Mouse (Mus musculus): ENCODE results near the gene Gm36864.
A peak's percentile ranks its signal among the peaks of the same experiment; 100 is the strongest.

Gene Gm36864

DNA sequence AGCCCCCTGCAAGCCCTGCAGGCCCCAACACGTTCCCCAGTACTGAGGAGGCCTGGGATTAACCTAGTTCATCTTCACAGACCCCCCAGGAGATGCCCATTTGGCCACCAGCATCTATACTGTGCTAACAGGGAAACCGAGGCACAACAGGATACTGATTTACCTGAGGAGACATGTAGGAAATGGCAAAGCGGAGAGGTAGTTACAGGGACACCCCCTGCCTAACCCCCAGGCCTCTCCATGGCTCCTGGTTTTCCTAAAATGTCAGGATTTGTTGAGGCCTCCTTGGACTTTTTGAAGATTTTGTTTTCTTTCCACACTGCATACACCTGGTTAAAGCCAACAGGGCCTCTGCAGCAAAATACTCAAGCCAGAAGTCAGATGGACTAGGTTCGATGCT is 21.3 kb downstream of the Gm36864 start, which contains the start of gene Acp4:
Gene Acp4 (minus strand): TSS at position 101 of the 400 bp plus-strand sequence.
- no peak for DNase-seq (ENCODE audit: low read depth, low spot score)

DNA sequence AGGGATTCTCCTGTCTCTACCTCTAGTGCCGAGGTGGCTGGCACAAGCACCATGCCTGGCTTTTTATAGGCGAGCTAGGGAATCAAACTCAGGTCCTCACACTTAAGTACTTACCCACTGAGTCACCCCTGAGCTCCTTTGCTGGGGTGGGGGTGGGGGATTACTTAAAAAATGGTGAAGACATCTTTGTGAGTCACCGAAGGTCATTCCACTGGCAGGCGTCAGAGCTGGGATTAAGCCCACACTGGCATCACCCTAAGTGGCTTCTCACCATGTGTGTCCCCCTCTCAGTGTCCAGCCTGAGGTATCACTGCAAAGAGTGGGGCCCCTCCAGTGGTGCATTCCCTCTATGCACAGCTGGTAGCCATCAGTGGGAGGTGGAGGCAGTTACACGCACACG is 24.4 kb downstream of the Gm36864 start:
- DNase-seq (ENCODE audit: low read depth, low spot score): no peak

DNA sequence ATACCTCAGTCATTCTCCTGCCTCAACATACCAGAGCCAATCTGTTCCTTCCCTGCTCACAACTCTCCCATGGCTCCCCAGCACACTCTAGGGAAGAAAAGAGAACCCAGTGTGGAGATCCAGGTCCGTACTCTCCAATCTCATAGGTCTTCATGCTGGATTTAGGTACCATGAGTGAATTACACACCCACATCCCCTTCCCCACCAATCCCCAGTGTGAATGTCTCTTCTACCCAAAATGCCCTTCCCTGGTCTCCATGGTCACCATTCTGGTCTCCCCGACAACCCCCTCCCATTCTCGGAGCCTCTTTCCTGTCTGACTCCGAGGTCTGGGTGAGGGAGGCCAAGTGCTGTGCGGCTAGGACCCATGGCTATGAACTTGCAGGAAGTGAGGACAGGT is 25.2 kb downstream of the Gm36864 start, which contains the start of gene Gm15517:
Gene Gm15517 (plus strand): TSS at position 301 of the 400 bp plus-strand sequence.
- no peak for DNase-seq (ENCODE audit: low read depth, low spot score)

DNA sequence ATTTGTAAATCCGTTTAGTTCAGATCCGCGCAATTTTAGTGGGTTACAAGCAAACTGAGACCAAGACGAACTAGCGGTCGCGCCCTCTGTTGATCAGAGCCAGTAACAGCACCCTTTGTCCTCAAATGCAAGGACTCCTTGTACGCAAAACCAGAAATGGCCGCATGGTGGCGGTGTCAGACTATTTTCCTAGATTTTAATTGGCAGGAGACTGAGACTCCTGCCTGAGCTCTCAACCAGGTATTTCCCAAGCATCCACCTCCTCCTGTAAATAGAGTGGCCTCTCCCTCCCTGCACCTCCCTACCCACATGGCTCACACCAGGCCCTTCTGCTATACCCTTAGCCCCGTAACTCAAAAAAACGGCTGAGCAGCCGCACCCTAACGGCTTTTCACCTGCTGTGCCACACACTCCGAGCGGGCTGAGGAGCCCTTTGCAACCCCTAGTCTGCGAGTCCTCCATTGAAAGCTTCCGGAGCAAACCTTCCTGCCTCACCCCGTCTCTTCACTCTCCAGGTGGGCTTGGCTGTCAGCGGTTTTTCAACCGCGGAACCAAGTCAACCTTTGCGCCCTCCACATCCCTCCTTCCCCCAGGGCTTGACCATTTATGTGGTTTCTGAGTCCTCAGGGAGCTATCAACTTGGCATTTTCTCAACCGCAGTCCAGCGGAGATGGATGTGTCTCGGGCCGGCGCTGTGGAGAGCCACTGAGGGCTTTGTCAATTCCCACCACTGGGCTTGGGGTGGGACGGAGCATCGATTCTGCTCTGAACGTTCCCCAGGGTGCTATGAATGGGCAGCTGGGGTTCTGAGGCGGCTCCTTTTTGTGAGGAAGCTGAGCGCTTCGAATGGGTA is 27.0 kb downstream of the Gm36864 start:
- DNase-seq (ENCODE audit: low read depth, low spot score): peak; percentile 83

DNA sequence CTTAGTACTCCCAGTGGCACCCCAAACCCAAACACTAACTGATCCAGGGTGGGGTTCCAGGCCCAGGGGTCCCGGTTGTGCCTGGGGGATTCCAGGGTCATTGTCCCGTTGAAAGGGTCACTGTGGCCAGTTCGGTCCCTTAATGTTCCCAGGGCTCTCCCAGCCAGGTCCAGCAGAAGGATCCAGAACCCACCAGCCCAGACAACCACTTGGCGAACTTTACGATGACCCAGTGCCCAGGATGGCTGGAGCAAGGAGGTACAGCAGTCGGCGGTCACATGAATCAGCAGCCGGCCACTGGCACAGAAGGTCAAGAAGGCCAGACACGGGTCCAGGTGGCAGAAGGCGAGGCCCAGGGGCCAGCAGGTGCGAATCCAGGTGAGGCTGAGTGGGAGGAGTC is 32.1 kb downstream of the Gm36864 start:
- DNase-seq (ENCODE audit: low read depth, low spot score): no peak

DNA sequence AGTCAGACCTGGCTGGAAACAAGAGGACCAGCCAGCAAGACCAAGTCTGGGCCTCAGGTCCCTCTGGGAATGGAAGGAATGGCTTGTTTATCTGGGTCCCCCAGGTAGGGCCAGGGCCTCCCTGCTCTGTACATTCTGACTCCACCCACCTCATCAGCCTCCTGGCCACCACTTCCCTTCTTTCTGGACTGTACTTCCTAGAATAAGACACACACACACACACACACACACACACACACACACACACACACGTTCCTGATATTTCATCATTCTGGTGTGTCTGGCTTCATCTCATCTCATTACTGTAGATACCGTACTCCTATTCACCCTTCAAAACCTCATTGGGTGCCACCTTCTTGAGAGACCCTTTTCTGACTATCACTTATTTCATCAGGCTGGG is 33.4 kb downstream of the Gm36864 start:
- DNase-seq (ENCODE audit: low read depth, low spot score): no peak

DNA sequence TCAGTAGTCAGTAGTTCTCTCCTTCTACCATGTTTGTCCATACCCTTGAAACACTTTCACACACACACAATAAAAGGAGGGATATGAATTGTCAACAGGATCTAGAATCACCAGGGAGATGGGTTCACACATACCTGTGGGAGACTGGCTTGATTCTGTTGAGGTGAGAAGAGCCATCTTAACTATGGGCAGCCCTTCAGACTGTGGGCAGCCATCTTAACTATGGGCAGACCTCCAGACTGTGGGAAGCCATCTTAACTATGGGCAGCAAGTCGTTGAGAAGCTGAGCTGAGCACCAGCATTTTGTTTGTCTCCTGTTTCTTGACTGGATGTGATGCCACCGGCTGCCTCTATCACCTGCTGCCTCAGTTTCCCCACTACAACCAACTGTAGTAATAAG is 35.3 kb downstream of the Gm36864 start:
- DNase-seq (ENCODE audit: low read depth, low spot score): no peak

DNA sequence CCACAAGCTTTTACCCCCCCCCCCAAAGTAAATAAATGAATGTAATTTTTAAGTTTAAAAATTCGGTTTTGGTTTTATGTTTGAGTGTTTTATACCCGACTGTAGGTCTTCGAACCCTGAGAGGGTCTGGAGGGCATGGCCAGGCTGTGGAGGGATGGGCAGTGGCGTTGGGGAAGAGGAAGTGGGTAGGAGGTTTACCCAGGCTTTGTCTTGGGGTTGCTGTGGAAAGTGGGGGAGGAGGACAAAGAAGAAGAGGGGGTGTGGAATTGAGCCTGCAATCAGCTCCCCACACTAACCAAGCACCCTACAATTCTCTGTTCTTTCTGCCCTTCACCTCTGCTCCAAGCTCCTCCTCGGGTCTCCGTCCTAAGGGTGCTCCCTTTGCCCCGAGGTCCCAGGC is 36.6 kb downstream of the Gm36864 start:
- no peak for DNase-seq (ENCODE audit: low read depth, low spot score)

DNA sequence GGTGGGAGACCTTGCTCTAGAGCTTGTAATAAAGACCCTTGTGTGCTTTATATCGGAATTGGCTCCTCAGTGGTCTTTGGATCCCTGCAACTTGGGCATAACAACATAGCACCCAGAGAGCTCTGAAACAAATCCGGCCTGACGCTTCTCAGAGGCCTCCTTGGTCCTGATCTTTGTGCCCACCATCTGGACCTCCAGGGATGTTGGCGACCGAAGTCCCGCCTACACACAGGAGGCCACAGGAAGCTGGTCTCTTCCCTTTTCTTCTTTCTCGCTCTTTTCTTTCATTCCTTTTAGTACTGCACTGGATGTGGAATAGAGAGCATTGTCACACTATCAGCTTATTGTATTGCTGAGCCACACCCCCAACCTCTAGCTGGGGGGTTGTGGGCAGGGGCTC is 37.5 kb downstream of the Gm36864 start:
- no peak for DNase-seq (ENCODE audit: low read depth, low spot score)

DNA sequence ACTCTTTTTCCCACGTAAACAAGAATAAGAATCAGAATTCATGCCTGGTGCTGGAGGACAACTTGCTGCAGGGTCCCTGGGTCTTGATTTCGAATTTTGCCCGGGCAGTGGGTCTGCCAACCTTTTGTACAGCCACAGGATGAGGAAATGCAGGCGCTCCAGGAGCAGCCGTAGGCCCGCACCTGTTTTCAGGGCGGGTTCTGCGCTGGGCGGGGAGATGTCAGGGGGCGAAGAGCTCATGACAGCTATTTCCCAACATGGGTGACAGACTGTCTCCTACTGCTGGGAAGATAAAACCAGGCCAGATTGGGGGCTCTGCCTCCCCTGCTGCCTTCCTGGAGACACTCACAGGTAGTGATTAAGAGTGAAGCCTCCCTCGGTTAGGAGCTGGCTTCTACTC is 38.1 kb downstream of the Gm36864 start:
- no peak for DNase-seq (ENCODE audit: low read depth, low spot score)

DNA sequence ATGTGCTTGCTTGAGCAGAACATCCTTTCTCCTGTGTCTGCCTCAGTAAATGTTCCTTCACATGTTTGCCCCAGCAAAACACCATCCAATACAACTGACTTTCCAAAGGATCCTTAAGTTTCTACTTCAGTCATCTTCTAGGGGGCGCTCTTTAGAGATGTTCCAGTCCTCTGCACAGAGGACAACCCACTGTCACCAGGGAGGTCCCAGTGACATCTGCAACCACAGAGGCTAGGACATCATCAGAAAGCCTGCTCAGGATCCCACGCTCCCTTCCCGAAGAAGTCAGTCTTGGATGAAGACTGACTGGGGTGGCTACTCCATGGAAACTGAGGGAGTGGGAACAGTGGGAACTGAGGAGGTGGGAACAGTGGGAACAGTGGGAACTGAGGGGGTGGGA is 39.6 kb downstream of the Gm36864 start:
- DNase-seq (ENCODE audit: low read depth, low spot score): no peak

DNA sequence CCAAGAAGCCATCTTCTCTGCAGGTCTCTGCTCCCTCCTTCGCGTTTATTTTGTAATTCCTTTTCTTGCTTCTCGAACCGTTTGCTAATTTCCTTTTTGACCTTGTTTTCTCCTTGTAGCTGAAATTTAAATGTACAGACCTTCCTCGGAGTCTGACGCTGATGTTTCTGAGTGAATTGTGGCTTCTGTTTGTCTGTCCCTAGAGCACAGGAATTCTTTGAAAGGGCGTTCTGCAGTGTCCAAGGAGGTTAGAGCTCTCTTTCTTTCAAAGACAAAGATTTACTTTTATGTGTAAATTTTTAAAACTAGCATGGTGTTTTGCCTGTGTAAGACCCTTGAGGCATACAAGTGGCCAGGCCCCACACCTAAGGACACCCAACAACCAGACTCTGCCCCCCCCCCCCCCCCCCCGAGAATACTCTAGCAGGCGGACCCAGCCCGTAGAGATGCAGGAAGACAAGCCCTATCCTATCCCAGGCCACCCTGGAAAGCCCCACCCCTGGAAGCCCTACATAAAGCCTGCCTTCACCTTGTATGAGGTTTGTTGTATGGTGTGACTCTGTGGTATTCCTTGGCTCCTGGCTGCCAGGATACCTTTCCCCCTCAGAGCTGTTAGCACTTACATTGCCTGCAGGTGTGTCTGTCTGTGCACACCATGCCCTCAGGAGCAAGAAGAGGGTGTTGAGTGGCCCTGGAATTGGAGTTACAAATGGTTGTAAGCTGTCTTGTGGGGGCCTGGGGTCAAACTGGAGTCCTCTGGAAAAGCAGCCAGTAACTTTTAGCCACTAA is 40.7 kb downstream of the Gm36864 start:
- no peak for DNase-seq (ENCODE audit: low read depth, low spot score)

DNA sequence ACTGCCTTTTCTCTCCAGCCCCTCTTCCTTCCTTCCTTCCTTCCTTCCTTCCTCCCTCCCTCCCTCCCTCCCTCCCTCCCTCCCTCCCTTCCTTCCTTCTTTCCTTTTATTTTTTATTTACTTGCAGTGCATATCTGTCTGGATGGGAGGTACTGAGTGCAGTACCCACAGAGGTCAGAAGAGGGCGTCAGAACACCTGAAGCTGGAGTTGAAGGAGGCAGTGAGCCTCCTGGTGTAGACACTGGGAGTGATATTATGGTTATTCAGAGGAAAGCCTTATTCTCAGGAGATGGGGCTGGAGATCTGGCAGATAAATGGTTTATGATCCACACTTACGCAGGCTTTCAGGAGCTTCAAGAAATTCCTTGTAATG is 41.3 kb downstream of the Gm36864 start:
- no peak for DNase-seq (ENCODE audit: low read depth, low spot score)

DNA sequence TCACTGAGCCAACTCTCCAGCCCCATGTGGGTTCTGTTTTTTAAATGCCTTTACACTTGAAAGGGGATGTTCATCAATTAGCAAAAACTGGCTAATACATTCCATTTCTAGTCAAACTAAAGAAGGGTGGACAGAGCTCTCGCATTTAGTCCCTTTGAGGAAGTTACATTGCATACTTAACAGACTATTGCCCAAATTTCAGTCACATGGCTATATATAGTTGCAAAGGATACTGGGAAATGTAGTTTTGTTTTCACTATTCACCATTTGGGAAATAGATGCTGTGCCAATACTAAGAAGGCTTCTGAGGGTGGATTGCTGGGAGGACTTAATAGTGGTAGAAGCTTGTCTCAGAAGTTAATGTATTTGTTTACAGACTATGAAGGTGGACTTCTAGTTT is 45.0 kb downstream of the Gm36864 start:
- DNase-seq (ENCODE audit: low read depth, low spot score): no peak

DNA sequence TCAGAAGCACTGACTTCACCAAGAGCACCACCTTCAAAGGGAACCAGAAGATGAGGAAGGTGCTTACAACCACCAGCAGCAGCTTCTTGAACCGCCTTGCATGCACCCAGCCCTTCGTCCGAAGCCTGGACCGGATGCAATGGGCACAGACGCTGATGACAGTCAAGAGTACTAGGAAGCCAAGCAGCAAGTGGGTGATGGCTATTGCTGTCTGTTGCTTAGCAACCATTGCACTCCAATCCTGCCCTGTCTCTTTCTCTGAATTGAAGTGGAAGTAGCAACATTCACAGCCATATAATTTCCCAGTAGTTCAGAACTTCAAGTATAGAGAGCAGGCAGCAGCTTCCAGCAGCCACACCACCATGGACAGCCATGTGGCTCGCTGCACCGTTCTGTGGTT is 45.6 kb downstream of the Gm36864 start:
- no peak for DNase-seq (ENCODE audit: low read depth, low spot score)

DNA sequence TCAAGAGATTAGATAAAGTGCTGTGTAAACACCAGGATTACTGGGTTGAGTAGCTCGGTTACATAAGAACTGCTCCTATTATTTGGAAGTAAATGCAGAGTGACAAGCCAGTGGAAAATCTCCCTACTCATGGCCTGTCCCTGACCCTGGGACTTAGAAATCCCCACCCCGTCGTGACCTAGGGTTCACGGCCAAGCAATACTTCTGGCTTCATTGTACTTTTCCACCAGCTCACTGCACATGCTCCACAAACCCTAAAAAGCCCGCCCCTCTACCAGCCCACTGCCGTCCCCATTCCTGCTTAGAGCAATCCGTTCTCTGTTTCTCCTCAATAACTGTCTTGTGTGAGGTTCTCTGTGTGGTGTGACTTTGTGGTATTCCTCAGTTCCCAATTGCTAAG is 51.8 kb downstream of the Gm36864 start:
- DNase-seq (ENCODE audit: low read depth, low spot score): no peak

DNA sequence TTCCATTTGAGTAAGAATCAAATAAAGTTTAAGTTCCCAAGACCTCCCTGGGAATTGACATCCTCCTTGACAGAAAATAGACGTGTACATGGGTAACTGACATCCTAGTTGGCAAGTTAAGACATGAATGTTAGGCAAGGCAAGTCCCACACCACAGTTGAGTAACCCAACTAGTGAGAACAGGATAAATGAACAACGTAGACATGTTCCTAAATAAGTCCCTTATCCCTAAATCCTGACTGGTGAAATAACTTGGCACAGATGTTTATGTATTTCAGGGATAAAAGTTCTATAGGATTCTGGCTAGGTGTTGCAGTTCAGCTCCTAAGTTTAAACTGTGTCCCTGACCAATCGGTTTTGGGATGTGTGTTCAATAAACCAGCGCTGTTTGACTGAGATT is 55.0 kb downstream of the Gm36864 start:
- DNase-seq (ENCODE audit: low read depth, low spot score): no peak

DNA sequence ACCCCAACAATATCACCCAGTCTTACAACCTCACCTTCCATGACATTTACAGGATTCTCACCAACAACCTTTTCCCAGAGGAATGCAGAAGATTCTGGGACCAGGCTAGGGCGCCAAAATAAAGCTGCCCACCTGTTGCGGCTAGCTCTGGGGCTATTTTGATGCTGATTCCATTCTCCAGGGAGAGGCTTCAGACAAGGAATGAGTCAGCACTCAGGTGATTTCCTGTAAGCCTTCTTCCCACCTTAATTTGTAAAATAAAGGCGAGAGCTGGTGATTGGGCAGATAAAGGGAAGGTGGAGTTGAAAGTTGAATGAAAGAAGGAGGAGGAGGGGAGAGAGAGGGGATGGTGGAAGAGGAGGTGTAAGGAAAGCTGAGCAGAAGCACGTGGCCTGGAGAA is 55.4 kb downstream of the Gm36864 start:
- no peak for DNase-seq (ENCODE audit: low read depth, low spot score)

Data from skeletal muscle tissue, adult 2 months (tissue).